Mouse (Mus musculus) CH12.LX (cell line): ENCODE data around the gene Srsf9.

Experiments used
- BHLHE40 ChIP-seq: IDR thresholded peaks from 2 replicates; pipeline ENCODE4 v1.6.1; 2011; ENCODE audit warnings: mild to moderate bottlenecking, low read depth, low read length, improper control_type of control experiment
- CTCF ChIP-seq, 2 experiments: IDR thresholded peaks in 1 of 2; conservative IDR thresholded peaks in 1 of 2; 2 replicates each; pipeline ENCODE4 v1.5.1; 2011 to 2012; ENCODE audit warnings: low read depth in 2 of 2, low read length in 2 of 2, improper control_type of control experiment in 1 of 2, inconsistent platforms in 1 of 2, mild to moderate bottlenecking in 1 of 2, moderate library complexity in 1 of 2
- HCFC1 ChIP-seq: IDR thresholded peaks from 2 replicates; pipeline ENCODE4 v1.6.1; 2012; ENCODE audit warnings: low read depth, mild to moderate bottlenecking, inconsistent platforms, low read length, improper control_type of control experiment
- MAX ChIP-seq: IDR thresholded peaks from 2 replicates; pipeline ENCODE4 v1.6.1; 2011; ENCODE audit warnings: low read length, improper control_type of control experiment
- USF1 ChIP-seq: IDR thresholded peaks from 2 replicates; pipeline ENCODE4 v1.6.1; 2014; ENCODE audit warnings: low read depth, mild to moderate bottlenecking, inconsistent platforms, low read length, improper control_type of control experiment
- ZNF384 ChIP-seq: IDR thresholded peaks from 2 replicates; pipeline ENCODE4 v1.6.1; 2012; ENCODE audit warnings: low read depth, low read length, improper control_type of control experiment, inconsistent platforms

DNA sequence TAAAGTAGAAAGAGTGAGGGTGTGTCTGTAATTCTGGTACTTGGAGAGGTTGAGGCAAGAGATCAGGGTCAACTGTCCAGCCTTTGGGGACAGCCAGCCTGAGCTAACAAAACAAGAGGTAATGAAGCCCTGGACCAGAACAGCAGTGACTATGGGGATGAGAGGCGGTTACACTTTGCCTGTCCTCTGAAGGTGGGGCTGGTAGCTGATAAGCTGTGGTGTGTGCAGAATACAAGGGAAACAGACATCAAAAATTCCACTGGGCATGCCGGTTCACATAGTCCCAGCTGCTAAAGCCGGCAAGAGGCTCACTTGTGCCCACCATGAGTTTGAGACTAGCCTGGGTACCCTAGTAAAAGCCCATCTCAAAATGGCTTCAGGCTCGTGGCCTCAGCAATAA lies 14.6 kb upstream of the Srsf9 start:
- TF ChIP-seq BHLHE40 (no peak), MAX (no peak), ZNF384 (no peak), HCFC1 (no peak), CTCF (conservative IDR thresholded peaks at IDR 0.05 in 1 of 2, IDR thresholded peaks at IDR 0.05 in 1 of 2; ENCODE audit: low read depth in 2 of 2, low read length in 2 of 2) (no peak), USF1 (no peak)
